Mouse (Mus musculus) MEL-GATA-1-ER (cell line): ENCODE data around the gene Snrnp35.

Source experiments
- DNase-seq: peaks from one replicate; pipeline ENCODE4 v3.0.0-alpha.2; 2012; ENCODE audit warnings: low read depth; ENCODE audit errors: extremely low read depth

Snrnp35 gene

GRCm38 (mm10) chr5:124538813-124539792, 56.2 kb downstream of the Snrnp35 start:
- DNase-seq = peak; percentile 63

GRCm38 (mm10) chr5:124539905-124540304, 57.0 kb downstream of the Snrnp35 start:
- DNase-seq = no peak

DNA sequence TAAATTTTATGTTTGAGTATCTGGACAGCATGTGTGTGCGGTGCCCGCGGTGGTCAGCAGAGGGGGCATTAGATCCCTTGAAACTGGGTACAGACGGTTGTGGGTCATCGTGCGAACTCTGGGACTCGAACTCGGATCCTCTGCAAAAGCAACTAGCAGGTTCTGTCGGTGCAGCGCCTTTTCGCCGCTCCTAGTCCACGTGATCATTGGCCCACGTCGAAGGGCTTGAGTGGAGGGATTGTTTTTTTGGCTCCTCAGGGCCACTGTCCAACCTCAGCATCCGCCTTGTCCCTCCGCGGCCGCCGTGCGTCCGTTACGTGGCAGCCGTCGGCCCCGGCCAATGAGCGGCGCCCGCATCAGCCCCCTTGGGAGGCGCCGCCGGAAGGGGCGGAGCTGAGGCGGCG, 57.5 kb downstream of the Snrnp35 start, which contains the start of gene Tmed2:
TSS of gene Tmed2 (plus strand) at position 313 of the 404 bp plus-strand sequence.
- DNase-seq = peak; percentile 93
